Mouse (Mus musculus): ENCODE measurements around the gene Edar.

DNA sequence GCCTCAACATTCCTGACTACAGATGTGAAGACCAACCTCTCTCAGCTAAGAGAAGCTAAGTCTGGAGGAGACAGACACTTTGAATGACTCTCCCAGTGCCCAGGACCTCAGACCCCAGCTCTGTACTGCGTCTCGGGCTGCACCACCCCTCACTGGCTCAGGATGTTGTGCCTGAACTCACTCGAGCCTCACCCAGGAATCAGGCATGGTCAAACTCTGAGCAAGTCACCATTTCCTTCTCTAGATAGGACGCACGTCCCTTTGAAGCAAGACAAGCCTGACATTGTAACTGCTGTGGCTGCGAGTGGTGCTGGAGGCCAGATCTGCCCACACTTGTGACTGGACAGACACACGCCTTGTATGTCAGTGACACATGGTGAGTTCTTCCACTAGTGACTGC, 73.5 kb downstream of the Edar start:
- TF ChIP-seq CTCF (IDR thresholded peaks at IDR 0.05; ENCODE audit: low read depth, low read length) (no peak), POLR2A (IDR thresholded peaks at IDR 0.05; ENCODE audit: extremely low read depth, insufficient read depth, low read length) (no peak)

Measured in liver, adult 2 months (tissue).